Mouse (Mus musculus) frontal cortex, adult 2 months (tissue): ENCODE measurements around the gene Alkbh4. TPM values are rescaled to one million over a fixed set of nuclear protein-coding genes. Genes with fewer than 3 reads are reported as not detected.

Source experiments
- DNase-seq, 2 experiments: peaks; one replicate each; pipeline ENCODE4 v3.0.0; 2022; ENCODE audit warnings: low spot score in 1 of 2; ENCODE audit errors: extremely low spot score in 1 of 2
- polyA plus RNA-seq: library from polyadenylated mRNA; depleted of rRNA; stranded (reverse); fragments of >200 nt; gene quantifications from 2 replicates; pipeline ENCODE4 v1.2.3, GENCODE M21; 2012; rRNA removed

The Alkbh4 gene
- polyA plus RNA-seq, 1 experiment = 12.1 TPM

DNA sequence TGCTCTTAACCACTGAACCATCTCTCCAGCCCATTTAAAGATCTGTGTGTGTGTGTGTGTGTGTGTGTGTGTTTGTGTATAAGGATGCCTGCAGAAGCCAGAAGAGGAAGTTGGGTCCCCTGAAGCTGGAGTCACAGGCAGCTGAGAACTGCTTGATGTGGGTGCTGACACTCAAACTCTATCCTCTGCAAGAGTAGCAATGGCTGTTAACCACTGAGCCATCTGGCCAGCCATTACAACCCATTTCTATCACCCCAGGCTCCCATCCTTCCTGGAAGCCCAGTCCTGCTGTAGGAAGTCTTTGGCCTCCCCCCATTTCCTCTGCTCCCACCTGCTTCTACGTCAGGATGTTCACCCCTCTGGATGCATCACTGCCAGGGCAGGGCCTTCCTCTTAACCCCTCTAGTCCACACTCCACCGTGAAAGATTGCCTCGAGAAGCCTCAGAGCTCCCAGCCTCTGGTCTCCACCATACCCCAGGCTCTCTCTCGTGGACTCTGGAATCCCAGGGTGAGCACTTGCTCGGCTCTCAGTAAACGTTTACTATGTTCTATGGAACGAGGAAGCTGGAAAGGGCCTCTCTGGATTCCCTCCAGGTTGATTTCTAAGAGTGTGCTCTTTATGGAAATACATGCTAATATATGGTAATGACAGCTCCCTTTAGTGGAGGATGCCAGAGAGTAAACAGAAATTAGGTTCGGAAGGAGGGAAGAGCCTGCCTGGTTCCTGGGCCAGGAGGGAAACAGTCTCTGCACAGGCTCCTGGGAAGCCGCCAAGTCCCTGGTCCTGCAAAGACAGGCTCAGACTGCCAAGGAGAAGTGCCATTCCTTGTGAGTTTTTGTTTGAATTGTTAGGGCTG lies 37.9 kb downstream of the Alkbh4 start:
- DNase-seq = peak; percentile 30 to 66

DNA sequence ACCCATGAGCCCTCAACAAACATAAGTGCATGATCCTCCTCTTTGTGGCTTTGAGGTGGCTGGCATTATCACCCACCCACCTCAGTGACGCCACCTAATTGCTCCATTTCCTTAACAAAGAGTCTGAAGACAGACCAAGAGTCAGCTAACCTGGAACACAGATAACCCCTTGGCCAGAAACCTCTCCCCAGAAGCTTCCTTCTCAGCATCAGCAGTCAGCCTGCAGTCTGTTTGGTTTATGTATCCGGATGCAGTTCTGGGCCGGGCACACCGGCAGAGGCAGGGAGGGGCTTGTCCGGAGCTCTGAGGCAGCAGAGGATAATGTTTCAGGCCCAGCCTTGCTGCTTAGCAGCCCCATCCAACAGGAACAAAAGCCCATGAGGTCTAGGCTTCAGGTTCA lies 43.6 kb downstream of the Alkbh4 start:
- DNase-seq = no peak

DNA sequence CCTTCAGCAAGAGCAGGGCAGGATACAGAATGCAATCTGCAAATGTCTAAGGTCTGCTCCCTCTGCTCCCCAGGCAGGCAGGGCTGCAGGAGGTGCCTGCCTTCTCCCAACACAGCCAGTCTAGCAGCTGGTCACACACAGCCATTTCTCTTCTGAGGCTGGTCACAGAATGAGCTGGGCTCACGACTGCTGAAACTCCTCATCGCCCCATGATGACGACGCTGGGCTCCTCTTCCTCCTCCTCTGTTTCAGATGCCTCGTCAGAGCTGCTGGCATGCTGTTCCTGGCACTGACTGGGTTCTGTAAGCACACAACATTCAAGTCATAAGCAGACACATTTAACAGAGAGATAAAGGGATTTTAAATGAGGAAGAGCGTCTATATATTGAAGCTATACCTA lies 45.3 kb downstream of the Alkbh4 start:
- no peak for DNase-seq

DNA sequence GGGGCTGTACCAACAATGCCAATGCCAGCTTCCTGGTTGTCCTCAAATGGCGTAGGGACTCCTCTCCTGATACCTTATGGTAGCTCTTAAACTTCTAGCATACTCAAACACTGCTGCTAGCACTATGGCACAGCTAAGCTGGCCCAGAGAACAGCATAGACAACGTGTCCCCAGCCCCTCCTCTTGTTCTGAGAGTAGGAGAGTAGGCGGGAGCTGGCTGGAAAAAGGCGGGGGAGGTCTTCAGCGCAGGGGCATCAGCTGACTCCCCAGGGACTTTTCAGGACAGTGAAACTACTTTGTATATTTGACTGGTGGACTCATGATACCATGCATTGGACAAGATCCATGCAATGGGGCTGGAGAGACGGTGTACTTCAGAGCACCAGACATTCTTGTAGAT lies 46.1 kb downstream of the Alkbh4 start:
- DNase-seq = peak in 1 of 2 experiments; percentile 70

GRCm38 (mm10) chr5:136182830-136183229 lies 46.9 kb downstream of the Alkbh4 start:
- no peak for DNase-seq

DNA sequence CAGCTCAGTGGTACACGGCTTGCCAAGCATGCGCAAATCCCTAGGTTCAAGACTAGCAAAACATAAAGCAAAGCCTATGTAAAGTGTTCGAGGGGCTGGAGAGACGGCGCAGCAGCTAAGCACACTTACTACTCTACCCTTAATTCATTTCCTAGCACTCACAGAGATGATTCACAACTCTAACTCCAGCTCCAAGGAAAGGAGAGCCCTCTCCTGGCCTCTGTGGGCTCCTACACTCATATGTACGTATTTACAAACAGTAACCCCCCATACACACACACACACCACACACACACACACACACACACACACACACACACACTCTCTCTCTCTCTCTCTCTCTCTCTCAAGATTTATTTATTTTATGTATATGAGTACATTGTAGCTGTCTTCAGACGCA lies 47.8 kb downstream of the Alkbh4 start:
- no peak for DNase-seq

GRCm38 (mm10) chr5:136186723-136187122 lies 50.8 kb downstream of the Alkbh4 start:
- peak in 1 of 2 experiments; percentile 70 for DNase-seq

Other genes starting within 250 kb of the Alkbh4 start
- 29.6 and 40.7 TPM in 2 replicates for gene Hspb1, start 248.2 kb upstream of the Alkbh4 start, polyA plus RNA-seq
- gene Ywhag, start 201.5 kb upstream of the Alkbh4 start, polyA plus RNA-seq = 528 and 551 TPM in 2 replicates
- gene Ssc4d, start 161.6 kb upstream of the Alkbh4 start, polyA plus RNA-seq = 2.6 and 2.9 TPM in 2 replicates
- 0.06 TPM in 1 of 2 replicates, not detected in the other for gene Zp3, start 156.0 kb upstream of the Alkbh4 start, polyA plus RNA-seq
- 10.5 and 10.6 TPM in 2 replicates for gene Dtx2, start 141.3 kb upstream of the Alkbh4 start, polyA plus RNA-seq
- not detected in 2 replicates for gene Upk3b, start 97.7 kb upstream of the Alkbh4 start, polyA plus RNA-seq
- gene Upk3bl, start 81.7 kb upstream of the Alkbh4 start, polyA plus RNA-seq = 0.22 and 0.67 TPM in 2 replicates
- 23.9 and 24.6 TPM in 2 replicates for gene Rasa4, start 52.2 kb upstream of the Alkbh4 start, polyA plus RNA-seq
- gene Polr2j, start 19.5 kb upstream of the Alkbh4 start, polyA plus RNA-seq = 121 TPM in 2 replicates
- 21.9 and 24.4 TPM in 2 replicates for gene Lrwd1, start 72 bp upstream of the Alkbh4 start, polyA plus RNA-seq
- gene Orai2, start 34.6 kb downstream of the Alkbh4 start, polyA plus RNA-seq = 58.3 and 62.3 TPM in 2 replicates
- gene Prkrip1, start 62.8 kb downstream of the Alkbh4 start, polyA plus RNA-seq = 38.4 and 41.2 TPM in 2 replicates
- gene Sh2b2, start 110.4 kb downstream of the Alkbh4 start, polyA plus RNA-seq = 11.2 and 12.1 TPM in 2 replicates